Mouse (Mus musculus) gonadal fat pad, adult 2 months (tissue): ENCODE results near the gene Tmem203. TPM values are rescaled to one million over a fixed set of nuclear protein-coding genes. Genes with fewer than 3 reads are reported as not detected.
A peak's percentile ranks its signal among the peaks of the same experiment; 100 is the strongest.
"Not testable (repeated sequence)": the region's sequence is repeated elsewhere in the genome, so short reads cannot be mapped to it uniquely, and the experiment has no call there.

Experiments
- DNase-seq: peaks from one replicate; pipeline ENCODE4 v3.0.0-alpha.2; 2012; ENCODE audit warnings: low read depth
- polyA plus RNA-seq: library from polyadenylated mRNA; depleted of rRNA; stranded (reverse); fragments of >200 nt; gene quantifications from 2 replicates; pipeline ENCODE4 v1.2.3, GENCODE M21; 2012

The Tmem203 gene
- polyA plus RNA-seq, 1 experiment: 63.3 TPM

DNA sequence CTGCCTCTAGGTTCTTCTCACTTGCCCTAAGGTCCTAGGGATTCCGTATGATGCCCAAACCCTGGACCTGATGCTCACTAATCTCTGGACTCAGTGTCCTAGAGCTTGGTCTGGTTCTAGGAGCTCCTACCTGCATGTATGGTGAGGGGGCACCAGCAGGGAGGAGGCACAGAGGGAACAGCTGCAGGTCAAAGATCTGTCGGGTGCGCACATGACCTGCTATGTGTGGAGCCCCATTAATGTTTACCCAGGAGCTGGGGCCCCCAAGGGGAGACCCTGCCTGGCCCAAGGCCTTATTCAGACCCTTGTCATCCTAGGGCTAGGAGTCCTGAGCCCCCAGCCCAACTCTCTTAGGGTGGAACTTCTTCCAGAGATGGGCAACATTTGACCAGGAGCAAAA is 21.2 kb upstream of the Tmem203 start, which contains the start of gene Slc34a3:
Slc34a3 (minus strand) TSS at position 315 of the 400 bp plus-strand sequence.
- no peak for DNase-seq

DNA sequence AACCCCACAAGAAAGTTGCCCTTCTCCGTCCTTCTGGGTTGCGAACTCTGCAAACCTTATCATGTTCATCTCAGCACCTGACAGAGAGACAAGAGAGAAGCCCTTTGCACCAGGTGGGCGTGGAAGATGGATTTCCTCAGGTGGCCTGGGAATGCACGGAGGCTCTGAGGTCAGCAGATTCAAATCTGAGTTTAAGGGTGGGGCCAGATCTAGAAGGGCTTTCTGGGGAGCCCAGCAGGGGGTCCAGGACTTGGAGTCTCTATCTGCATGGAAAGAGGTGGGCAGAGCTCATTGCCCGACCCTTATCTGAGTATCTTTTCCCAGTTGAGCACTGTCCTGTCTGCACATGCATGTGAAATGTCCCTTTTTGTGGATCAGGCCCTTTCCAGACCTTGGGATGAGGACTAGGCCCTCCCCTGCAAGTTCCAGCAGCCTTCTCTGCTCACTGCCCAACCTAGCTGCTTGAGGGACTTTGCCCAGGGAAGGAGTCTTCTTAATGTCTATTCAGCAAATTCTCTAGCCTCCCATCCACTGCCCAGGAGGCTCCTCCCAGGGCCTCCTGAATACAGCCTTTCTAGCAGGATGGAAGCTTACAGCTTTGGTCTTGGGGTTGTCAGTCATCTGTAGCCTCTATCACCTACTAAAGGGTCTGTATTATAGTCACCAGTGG is 20.6 kb upstream of the Tmem203 start:
- DNase-seq: no peak

DNA sequence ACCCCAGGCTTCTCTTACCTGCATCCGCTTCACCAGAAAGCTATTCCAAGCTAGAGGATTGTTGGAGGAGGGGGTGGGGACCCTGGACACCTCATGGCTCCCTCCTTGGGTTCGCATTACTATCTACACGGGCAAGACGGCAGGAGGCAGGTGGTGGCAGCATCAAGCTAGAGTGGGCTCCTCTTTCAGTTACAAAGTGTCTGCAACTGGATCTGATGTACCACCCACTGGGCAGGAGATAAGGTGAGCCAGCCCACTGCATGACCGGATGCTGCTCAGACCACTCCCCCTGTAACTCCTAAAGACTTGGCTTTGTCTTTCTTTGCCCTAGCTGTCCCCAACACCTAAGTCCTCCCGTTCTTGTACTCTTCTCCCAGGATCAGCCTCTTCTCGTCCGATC is 18.6 kb upstream of the Tmem203 start, which contains the start of gene Rnf224:
Rnf224 (minus strand) TSS at position 174 of the 400 bp plus-strand sequence.
- DNase-seq: no peak

DNA sequence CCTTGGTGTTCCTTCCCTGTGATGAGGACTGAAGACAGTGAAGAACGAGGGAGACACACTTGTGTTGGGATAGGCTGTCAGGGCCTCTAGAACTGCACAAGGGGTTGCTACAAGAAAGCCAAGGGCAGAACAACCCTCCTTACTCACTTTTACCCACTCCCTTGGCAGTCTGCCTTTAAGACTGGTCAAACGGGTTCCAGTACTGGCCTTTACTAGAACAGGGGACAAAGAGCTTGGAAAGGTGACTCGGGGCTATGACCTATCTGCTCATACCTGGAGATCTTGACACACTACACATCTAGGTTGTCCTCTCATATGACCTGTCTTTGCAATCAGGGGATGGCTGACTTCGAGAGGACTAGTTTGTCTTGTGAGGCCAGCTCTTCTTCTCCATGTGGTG is 17.7 kb upstream of the Tmem203 start:
- no peak for DNase-seq

DNA sequence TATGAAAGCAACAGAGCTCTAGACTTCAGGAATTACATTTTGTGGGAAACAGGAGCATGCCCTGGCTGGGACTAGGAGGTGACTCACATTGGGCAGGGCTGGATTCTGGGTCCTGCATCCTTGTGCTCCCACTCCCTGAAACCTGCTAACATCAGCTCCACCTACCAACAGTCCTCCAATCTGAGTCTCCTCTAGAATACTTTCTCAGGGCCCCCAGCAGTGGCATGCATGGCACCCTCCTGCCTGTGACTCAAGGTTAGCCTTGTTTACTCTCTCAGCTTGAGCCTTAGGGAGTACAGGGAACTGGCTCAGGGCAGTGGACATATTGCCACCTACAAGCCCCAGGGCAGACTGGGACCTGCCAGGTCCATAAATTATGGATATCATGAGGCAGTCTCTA is 17.1 kb upstream of the Tmem203 start:
- no peak for DNase-seq

DNA sequence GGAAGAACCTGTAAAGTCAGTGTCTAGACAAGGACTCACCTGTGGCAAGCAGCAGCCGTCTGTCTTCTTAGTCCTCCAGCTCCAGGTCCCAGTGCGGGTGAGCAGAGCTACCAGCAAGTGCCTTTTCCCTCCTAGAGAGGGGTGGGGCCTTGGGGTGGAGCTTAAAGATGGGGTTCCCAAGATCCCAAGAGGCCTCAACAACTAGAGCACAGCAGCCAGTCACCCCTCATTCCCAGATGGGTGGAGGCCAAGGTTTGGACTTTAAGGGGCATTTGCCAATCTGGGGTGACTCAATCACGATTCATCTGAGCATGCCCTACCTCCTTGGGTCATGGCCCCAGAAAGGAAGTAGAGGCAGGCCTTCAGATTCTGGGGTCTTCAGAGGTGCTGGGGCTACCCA is 15.5 kb upstream of the Tmem203 start:
- DNase-seq: no peak

DNA sequence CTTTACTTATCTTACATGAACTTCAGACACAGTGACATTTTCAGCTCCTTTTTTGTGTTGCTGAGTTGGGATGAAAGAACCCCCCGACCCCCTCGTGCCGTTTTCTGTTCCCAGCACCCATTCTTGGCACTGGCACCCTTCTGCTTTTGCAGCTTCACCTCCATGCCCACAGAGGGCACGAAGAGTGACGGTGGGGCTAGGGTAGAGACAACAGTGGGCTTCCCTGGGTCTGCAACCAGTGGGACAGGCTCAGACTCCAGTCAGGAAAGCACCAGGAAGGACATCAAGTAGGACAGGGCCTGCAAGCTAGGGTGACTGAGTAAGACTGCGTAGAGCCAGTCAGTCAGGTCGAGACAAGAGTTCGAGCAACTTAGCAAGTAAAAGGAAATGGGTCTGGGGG is 14.9 kb upstream of the Tmem203 start:
- DNase-seq: no peak

DNA sequence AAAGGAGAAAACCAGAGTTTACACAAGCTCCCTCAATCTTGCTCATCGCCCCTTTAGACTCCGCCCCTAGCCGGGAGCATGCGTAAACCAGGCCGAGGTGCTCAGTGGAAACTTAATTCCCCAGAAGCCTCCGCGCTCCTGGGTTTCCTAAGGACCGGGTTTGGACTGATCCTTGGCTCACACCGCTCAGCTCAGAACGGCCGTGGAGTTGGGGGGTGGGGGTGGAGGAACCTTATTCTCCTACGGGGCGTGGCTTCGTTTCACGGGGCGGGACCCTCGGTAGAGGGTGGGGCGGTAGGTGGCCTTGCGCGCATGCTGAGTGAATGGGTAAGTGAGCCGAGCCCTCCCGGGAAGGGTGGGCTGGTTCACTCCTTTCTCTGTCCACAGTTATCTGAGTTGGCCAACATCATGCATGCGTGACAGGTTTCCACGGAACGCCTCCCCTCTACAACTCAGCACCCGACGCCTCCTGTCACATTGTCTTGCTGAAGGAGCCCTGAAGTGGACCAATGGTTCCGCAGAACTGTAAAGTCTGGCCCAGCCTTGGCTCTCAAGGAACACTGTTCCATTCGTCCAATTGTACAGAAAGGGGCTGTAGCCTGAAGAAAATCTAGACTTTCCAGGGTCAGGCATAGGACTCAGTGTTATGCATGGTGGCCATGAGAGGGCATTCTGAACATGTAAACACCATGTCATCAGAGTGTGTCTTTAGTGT is 14.4 kb upstream of the Tmem203 start:
- no peak for DNase-seq

DNA sequence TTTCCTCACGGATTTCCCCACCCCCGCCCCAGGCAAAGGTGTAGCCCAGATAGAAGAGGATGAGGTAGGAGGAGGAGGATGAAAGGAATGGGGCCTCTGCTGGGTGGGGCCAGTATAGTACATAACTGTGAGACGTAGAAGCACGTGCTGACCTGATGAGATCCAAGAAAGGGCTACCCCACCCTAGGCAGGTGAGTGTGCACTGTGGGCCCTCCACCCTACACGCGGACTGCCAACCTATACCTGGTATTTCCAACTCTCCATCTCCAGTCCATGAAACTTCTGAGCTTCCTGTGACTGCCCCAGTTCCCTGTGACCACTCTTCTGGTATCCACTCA is 13.8 kb upstream of the Tmem203 start:
- no peak for DNase-seq

DNA sequence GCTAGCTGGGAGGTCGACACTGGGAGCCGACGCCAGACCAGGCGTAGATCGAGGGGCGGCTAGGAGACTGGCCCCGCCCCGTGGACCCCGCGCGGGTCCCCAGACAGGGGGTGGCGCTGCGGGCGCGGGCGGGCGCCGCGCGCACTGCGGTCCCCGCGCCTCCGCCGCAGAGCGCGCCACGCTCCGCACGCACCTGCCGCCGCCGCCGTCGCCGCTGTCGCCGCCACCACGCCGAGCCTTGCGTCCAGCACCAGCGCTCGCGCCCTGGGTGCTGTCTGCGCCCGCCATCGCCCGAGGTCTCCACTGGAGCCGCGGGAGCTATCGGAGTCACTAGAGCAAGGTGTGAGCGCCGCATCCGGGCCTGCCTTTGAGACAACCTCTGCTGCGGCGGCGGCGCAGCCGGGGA is 13.1 kb upstream of the Tmem203 start, which contains the start of the genes Rnf208 and Cysrt1:
Rnf208 (plus strand) TSS at position 155 of the 406 bp plus-strand sequence.
Cysrt1 (minus strand) TSS at position 352 of the 406 bp plus-strand sequence.
- no peak for DNase-seq

DNA sequence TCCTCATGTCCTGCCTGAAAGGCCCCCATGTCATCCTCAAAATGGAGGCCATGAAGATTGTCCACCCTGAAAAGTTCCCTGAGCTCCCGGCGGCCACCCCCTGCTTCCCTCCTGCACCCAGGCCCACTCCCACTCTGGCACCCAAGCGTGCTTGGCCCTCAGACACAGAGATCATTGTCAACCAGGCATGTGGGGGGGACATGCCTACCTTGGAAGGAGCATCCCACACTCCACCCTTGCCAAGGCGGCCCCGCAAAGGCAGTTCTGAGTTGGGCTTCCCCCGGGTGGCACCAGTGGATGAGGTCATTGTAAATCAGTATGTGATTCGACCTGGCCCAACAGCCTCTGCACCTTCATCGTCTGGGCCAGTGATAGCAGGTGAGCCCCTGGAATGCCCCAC is 11.9 kb upstream of the Tmem203 start:
- no peak for DNase-seq

DNA sequence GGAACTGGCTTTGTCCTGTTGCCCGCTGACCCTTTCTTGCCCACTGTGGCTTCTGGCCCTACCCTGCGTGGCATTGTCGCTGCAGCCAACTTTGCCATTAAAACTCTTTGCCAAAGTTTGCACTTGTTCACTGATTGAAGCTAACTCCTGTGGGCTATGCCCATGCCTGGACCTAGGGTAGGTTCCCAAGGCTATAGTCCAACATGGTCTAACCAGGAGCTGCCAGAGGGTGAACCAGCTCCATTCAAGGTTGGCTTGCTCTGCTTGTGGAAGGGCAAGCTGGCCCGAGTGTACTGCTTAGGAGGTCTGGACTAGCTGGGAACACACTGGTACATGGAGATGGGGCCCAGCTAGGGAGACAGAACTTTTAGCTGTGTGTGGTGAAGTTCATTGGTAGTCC is 11.1 kb upstream of the Tmem203 start:
- no peak for DNase-seq

DNA sequence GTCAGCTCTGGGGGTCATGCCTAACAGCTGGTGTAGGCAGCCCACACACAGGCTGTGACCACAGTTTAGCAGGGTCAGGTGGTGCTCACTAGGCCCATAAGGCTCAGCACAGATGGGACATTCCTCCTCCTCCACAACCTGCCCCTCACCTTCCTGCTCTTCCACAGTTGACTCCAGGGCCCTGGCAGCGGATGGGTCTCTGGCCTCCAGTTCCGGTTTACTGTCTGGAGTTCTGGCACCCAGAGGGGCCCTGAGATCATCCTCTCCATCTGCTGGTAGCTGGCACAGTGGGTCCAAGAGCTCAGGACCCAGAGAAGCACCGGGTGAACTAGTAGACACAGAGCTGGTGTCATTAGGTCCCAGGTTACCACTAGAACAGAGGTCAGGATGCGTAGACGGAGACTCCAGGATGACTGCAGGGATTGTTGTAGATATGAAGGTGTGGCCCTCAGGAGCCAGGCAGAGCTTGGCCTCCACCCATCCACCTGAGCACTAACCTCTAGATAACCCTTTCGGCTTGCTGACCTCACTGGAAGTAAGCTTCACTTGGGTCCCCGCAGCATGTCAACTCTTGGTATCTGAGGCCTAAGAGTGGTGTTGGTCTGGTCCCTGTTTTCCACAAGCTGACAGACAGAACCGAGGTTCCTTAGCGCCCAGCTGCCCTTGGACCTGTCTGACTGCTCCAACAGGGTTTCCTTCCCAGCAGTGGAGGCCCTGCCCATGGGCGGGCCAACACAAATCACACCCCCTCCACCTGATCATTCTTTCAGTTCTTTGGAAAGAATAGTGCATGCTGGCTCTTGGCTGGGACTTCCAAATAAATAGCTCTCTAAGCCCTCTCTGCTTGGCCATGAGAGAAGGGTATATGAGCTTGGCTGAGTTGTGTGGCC is 8.8 kb upstream of the Tmem203 start, which contains the start of gene AL732309.1:
AL732309.1 (minus strand) TSS at position 681 of the 890 bp plus-strand sequence.
- DNase-seq: no peak

DNA sequence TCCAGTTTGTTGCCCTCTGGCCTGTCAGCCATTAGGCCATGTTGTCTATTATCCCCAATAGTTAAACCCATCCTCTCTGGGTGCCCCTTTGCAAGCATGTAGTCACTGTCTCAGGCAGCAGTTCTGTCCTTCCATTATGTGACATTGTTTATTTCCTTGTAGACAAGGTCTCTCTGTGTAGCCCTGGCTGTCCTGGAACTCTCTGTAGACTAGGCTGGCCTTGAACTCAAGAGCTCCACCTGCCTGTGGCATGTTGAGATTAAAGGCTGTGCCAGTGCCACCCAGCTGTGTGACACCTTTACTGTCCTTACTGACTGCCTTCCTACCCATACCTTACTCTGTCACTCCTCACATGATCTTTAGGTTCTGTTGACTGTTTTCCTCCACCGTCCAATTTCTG is 2.9 kb upstream of the Tmem203 start:
- no peak for DNase-seq

DNA sequence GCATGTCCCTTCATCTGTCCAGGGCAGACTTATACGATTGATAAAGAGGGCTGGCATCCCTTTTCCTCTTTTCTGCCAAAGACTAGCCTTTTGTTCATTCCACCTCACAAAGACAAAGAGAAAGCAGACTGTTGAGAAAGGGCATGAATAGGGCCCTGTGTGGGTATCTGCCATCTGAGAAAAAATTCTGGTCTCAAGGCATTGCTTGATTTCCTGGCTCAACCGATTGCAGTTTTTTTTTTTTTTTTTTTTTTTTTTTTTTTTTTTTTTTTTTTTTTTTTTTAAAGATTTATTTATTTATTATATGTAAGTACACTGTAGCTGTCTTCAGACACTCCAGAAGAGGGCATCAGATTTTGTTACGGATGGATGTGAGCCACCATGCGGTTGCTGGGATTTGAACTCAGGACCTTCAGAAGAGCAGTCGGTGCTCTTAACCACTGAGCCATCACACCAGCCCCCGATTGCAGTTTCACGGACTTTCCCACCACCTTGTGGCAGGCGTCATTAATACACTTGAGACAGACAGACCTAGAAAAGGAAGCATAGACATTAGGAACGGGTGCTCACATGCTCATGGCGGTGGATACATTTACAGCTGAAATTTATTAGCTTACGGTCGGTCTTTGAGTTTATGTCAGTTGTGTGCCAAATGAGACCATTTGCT is 1.3 kb downstream of the Tmem203 start:
- DNase-seq: not testable (repeated sequence)

DNA sequence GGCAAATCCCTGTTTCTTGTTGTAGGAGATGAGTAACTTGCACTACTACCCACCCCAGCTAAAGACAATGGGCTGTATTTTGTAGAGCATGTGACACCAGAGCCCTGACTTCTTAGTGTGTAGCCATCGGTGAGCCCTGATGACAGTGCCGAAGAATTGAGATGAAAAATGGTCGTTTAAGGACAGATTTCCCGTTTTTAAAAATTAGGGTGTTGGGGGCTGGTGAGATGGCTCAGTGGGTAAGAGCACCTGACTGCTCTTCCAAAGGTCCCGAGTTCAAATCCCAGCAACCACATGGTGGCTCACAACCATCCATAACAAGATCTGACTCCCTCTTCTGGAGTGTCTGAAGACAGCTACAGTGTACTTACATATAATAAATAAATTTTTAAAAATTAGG is 2.0 kb downstream of the Tmem203 start:
- not testable (repeated sequence) for DNase-seq

DNA sequence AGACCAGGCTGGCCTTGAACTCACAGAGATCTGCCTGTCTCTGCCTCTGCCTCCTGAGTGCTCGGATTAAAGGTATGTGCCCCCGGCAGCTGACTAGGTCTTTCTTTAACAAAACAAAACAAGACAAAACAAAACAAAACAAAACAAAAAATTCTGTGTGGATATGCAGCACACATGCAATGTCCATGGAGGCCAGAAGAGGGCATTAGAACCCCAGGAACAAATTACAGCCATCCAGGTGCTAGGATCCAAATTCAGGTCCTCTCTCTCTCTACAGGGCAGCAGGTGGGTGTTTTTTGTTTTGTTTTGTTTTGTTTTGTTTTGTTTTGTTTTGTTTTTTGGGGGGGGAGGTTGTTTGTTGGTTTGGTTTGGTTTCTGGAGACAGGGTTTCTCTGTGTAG is 3.6 kb downstream of the Tmem203 start:
- no peak for DNase-seq

DNA sequence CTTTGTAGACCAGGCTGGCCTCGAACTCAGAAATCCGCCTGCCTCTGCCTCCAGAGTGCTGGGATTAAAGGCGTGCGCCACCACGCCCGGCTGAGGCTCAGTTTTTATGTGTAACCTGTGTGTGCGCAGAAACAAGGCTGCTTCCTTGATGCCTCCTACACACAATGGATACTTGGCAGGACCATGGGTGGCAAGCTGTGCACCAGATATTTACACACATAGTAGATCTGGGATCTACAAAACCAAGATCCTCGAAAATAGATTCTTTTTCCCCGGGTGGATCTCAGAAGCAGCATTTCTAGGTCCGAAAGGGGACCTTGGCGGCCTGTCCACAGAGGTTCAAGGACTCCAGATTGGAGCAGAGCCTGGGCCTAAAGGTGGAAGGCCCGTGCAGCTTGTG is 6.6 kb downstream of the Tmem203 start:
- DNase-seq: no peak

DNA sequence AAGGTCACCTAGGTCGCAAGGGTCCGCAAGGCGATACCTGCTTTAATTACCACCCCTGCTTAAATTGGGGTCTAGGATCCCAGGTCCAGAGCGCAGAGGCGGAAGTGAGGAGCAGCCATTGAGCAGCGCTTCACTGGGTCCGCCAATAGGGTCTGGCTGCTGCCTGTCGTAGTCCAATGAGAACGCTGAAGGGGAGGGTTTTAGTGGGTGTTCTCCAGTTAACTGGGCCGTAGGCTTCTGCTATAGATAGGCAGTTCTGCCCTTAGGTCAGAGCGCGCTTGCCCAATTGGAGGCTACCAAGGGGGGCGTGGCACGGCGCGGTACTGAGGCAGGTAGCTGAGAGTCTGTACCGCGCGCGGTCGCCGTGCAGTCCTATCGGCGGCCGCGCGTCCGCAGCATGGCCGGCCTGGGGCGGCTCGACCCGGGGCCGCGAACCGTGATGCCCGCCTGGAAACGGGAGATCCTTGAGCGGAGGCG is 7.1 kb downstream of the Tmem203 start, which contains the start of gene Tprn:
Tprn (plus strand) TSS at position 328 of the 477 bp plus-strand sequence.
- DNase-seq: peak; percentile 90

DNA sequence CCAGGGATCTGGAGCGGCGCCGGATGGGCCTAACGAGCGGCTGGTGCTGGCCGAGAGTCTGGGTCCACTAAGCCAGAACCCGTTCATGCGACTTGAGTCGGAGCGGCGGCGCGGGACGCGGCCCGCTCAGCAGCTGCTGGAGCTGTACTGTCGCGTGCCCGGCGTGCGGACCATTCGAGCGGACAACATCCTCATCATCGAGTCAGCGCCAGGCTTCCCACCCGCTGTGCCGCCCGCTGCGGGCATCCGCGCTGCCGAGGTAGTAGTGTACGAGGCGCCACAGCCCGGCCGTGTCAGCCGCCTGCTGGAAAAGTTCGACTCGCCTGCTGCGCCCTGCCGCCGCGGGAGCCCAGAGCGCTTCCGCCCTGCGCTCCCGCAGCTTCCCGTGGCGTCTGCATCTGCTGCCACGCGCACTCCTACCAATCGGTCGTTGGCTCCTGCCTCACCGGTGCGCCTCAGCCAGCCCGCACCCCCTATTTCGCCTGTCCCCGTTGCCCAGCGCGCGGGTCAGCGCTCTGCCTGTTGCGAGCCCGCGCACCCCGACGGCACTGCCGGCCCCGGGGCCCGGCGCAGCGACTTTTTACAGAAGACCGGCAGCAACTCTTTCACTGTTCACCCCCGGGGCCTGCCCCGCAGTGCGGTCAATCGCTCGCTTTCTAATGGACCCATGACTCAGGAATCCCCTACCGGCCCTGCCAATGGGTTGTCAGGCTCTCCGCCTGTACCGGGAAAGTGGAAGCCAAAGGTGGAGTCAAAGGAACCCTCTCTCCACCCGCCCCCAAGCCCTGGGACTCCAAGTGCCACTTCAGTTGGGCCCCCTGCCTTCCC is 7.8 kb downstream of the Tmem203 start:
- DNase-seq: no peak
